Mouse (Mus musculus) forebrain, embryonic 11.5 days (tissue): Measurements from ENCODE around the gene Prr19. TPM values are rescaled to one million over a fixed set of nuclear protein-coding genes. Genes with fewer than 3 reads are reported as not detected.

Source experiments
- ATAC-seq: fragments of 200-750 bp; cut with Nextera tagmentation; replicated peaks from 2 replicates; pipeline ENCODE4 v1.8.0; 2017; ENCODE audit warnings: moderate TSS enrichment; ENCODE audit not compliant: low FRiP score
- DNase-seq: peaks from one replicate; pipeline ENCODE4 v3.0.0-alpha.2; 2017; ENCODE audit warnings: low spot score
- H3K27ac ChIP-seq: fragments of 300-500 bp; sonication (generic); 2 replicates; pipeline ENCODE4 v1.5.1; 2014; ENCODE audit warnings: low read depth, low read length
- H3K27me3 ChIP-seq: fragments of 300-500 bp; sonication (generic); 2 replicates; pipeline ENCODE4 v1.6.1; 2014; ENCODE audit warnings: mild to moderate bottlenecking, low read length, mixed read lengths; ENCODE audit not compliant: control insufficient read depth, insufficient read depth
- H3K36me3 ChIP-seq: fragments of 300-500 bp; sonication (generic); 2 replicates; pipeline ENCODE4 v1.6.1; 2014; ENCODE audit warnings: mild to moderate bottlenecking, low read length, moderate library complexity, mixed read lengths; ENCODE audit not compliant: control insufficient read depth, insufficient read depth
- H3K4me1 ChIP-seq: fragments of 300-500 bp; sonication (generic); replicated peaks from 2 replicates; pipeline ENCODE4 v1.6.1; 2014; ENCODE audit warnings: low read length, mixed read lengths; ENCODE audit not compliant: control insufficient read depth, insufficient read depth
- H3K4me2 ChIP-seq: fragments of 300-500 bp; sonication (generic); 2 replicates; pipeline ENCODE4 v1.6.1; 2014; ENCODE audit warnings: low read depth, mild to moderate bottlenecking, low read length, moderate library complexity, mixed read lengths; ENCODE audit not compliant: severe bottlenecking
- H3K4me3 ChIP-seq: fragments of 300-500 bp; sonication (generic); 2 replicates; pipeline ENCODE4 v1.5.1; 2014; ENCODE audit warnings: low read depth, low read length
- H3K9ac ChIP-seq: fragments of 300-500 bp; sonication (generic); 2 replicates; pipeline ENCODE4 v1.6.1; 2014; ENCODE audit warnings: low read length
- H3K9me3 ChIP-seq: fragments of 300-500 bp; sonication (generic); 2 replicates; pipeline ENCODE4 v1.6.1; 2016; ENCODE audit warnings: low read length, mixed read lengths; ENCODE audit not compliant: control insufficient read depth
- WGBS: fragments of 180-500 bp; shearing (Covaris S2); extraction: QIAGEN DNeasy Blood & Tissue Kit; methylation state at CpG from one replicate; pipeline ENCODE4 v1.1.7; 2014; 5-methylcytosine and 5-hydroxymethylcytosine counted together
- polyA plus RNA-seq: library from polyadenylated mRNA; unstranded; fragments of >200 nt; fragmentation: Nextera tagmentation; extraction: Ambion mirVana; gene quantifications from 2 replicates; pipeline ENCODE4 v1.2.1, GENCODE M21; 2014

Prr19 gene
- polyA plus RNA-seq, 1 experiment from 2014 or later, result 1.1 TPM

DNA sequence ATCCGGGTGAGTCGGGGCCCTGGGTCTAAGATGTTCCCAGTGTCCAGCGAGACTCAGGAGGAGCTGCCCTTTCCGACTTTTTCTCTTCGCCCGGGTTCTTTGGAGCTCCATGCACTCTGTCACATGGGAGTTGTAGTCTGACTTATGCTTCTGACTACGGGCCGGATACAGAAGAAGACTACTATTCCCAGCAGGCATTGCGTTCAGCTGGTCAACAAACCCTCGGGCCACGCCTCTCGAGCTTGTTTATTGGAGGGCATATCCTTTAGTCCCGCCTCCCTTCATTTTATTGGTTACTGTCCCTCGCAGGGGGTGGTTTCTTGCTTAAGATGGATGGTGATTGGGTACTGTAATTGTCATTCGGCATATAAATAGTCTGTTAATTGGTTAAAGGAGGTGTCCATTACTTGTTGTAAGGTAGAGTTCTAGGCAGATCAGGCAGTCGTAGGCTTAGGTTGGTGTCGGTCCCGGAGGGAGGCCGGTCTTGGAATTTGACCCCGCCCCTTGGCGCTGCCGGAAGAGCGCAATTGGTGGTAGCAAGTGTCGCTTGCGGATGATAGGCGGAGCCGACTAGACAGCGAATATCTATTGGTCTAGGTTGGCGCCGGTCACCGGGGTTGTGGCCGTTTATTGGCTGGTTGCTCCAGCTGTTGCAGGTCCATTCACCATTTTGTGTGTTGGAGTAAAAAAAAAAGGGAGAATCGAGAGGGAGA, 33.3 kb upstream of the Prr19 start:
- under 1% methylated on average over 33 of the region's 33 CpGs for WGBS
- H3K27me3 ChIP-seq, result no peaks in the 10 kb centered on the region
- H3K4me2 ChIP-seq, result peak overlapping the region; percentile 81
- no peaks in the 10 kb centered on the region; the same call in 1 of the 2 replicates for H3K36me3 ChIP-seq
- peak overlapping the region; percentile 77 for H3K9ac ChIP-seq
- peak overlapping the region; percentile 86 for H3K27ac ChIP-seq
- peak; percentile 99 for DNase-seq
- ATAC-seq, result peak; percentile 95
- H3K9me3 ChIP-seq, result no peaks in the 10 kb centered on the region
- H3K4me3 ChIP-seq, result peak overlapping the region; percentile 82
- H3K4me1 ChIP-seq, result peaks cover 9% of the 10 kb centered on the region; the same call in 1 of the 2 replicates

DNA sequence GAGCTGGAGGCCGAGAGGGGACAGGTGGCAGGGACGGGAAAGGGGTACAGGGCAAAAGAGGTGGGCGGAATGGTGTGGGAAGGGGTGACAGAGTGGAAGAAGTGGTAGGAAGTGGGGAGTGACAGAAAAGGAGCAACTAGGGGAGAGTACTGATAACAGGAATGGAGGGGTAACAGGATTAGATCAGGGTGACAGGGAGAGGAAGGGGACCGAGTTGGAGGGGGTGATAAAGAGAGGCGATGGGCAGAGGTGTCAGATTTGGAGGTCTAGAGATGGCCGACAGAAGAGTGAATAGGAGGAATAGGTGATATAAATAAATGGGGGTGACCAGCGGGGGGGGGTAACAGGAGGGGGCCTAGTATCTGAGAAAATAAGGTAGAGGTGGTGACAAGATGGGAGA, 32.6 kb upstream of the Prr19 start:
- no peaks in the 10 kb centered on the region for H3K9me3 ChIP-seq
- peak; percentile 7; the same call in 1 of the 2 replicates for ATAC-seq
- 5% methylated on average over 7 of the region's 7 CpGs for WGBS
- peak overlapping the region; percentile 51 for H3K27ac ChIP-seq
- no peak for DNase-seq
- H3K4me3 ChIP-seq, result peak overlapping the region; percentile 82
- H3K4me1 ChIP-seq, result peaks cover 9% of the 10 kb centered on the region; the same call in 1 of the 2 replicates
- no peaks in the 10 kb centered on the region; the same call in 1 of the 2 replicates for H3K36me3 ChIP-seq
- H3K4me2 ChIP-seq, result peak overlapping the region; percentile 81
- H3K9ac ChIP-seq, result peak overlapping the region; percentile 77
- H3K27me3 ChIP-seq, result no peaks in the 10 kb centered on the region

- Histone ChIP-seq H3K4me3 (peak overlapping the region; percentile 82), H3K9ac (peak overlapping the region; percentile 77), H3K27me3 (no peaks in the 10 kb centered on the region), H3K4me2 (peak overlapping the region; percentile 81), H3K36me3 (no peaks in the 10 kb centered on the region; the same call in 1 of the 2 replicates), H3K9me3 (no peaks in the 10 kb centered on the region), H3K4me1 (peaks cover 9% of the 10 kb centered on the region; the same call in 1 of the 2 replicates), H3K27ac (no peak overlapping the region)
- no peak for ATAC-seq
- WGBS, result 43% methylated on average over 4 of the region's 4 CpGs
- peak; percentile 51 for DNase-seq
Observed at GRCm38 (mm10) chr7:25269029-25269428, 32.2 kb upstream of the Prr19 start.

- ATAC-seq (no peak), DNase-seq (peak; percentile 40)
- Histone ChIP-seq H3K4me2 (no peak overlapping the region; the same call in 1 of the 2 replicates), H3K4me3 (no peak overlapping the region), H3K27ac (no peak overlapping the region), H3K9me3 (no peaks in the 10 kb centered on the region), H3K27me3 (no peaks in the 10 kb centered on the region), H3K9ac (0 out of 2 replicates have a peak overlapping the region, but pooled peaks have one; percentile 7), H3K4me1 (peaks cover 9% of the 10 kb centered on the region; the same call in 1 of the 2 replicates), H3K36me3 (no peaks in the 10 kb centered on the region; the same call in 1 of the 2 replicates)
- WGBS, result 85% methylated on average over 8 of the region's 8 CpGs
Observed at GRCm38 (mm10) chr7:25269545-25270271, 31.5 kb upstream of the Prr19 start.

DNA sequence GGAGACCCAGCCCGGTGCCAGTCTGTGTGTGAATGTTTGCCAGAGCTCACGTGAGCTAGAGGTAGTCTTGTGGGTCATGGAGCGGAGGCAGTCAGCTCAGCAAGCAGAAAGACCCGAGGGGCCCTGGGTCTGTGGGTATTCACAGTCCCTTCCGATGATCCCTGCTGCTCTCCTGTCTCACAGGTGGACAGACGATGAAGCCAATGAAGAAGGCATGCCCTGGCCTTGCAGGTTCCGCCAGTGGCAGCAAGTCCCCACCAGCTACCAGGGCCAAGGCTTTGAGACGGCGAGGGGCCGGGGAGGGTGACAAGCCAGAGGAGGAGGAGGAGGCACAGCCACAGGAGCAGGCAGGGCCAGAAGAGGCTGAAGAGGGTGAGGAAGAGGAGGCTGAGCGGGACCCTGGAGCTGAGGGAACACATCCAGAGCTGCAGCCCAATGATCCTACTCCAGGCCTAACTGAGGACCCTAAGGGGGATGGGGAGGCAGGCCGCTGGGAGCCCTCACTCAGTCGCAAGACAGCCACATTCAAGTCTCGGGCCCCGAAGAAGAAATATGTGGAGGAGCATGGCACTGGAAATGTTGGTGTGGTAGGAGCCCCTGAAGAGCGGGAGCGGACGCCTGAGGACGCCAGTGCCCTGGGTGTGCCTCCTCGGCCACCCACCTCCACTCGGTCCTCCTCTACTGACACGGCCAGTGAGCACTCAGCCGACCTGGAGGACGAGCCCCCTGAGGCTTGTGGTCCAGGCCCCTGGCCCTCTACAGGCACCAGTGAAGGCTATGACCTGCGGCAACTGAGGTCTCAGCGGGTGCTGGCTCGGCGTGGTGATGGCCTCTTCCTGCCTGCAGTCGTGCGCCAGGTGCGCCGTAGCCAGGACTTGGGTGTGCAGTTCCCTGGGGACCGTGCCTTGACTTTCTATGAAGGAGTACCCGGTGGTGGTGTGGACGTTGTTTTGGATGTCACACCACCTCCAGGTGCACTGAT, 30.3 kb upstream of the Prr19 start:
- Histone ChIP-seq H3K4me2 (no peak overlapping the region), H3K27ac (no peak overlapping the region), H3K9ac (no peak overlapping the region), H3K9me3 (no peaks in the 10 kb centered on the region), H3K4me1 (peaks cover 12% of the 10 kb centered on the region; the same call in 1 of the 2 replicates), H3K36me3 (no peaks in the 10 kb centered on the region; the same call in 1 of the 2 replicates), H3K4me3 (no peak overlapping the region), H3K27me3 (no peaks in the 10 kb centered on the region)
- 89% methylated on average over 35 of the region's 35 CpGs for WGBS
- ATAC-seq, result no peak
- DNase-seq, result peak; percentile 50

DNA sequence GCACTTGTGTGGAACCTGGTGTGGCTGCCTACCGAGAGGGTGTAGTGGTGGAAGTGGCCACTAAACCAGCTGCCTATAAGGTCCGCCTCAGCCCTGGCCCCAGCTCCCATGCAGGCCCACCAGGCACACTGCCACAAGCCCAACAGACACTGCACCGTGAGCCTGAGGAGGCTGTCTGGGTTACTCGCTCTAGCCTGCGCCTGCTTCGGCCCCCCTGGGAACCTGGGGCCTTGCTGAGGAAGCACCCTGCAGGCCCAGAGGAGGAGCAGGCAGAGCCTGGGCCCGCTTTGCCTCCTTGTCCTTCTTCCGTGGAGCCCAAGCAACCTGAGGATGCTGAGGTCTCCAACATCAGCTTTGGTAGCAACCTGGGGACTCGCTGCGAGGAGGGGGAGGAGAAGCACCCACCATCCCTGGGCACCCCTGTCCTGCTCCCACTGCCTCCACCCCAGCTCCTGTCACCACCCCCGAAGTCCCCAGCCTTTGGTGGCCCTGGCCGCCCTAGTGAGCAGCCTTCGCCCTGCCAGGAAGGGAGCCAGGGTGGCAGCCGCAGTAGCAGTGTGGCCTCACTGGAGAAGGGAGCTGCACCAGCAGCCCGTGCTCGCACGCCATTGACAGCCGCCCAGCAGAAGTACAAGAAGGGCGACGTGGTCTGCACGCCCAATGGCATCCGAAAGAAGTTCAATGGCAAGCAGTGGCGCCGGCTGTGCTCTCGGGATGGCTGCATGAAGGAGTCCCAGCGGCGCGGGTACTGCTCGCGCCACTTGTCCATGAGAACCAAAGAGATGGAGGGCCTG, 29.4 kb upstream of the Prr19 start:
- H3K4me1 ChIP-seq, result peaks cover 10% of the 10 kb centered on the region; the same call in 1 of the 2 replicates
- H3K9me3 ChIP-seq, result no peaks in the 10 kb centered on the region
- no peak overlapping the region for H3K4me3 ChIP-seq
- no peaks in the 10 kb centered on the region for H3K27me3 ChIP-seq
- H3K36me3 ChIP-seq, result no peaks in the 10 kb centered on the region; the same call in 1 of the 2 replicates
- DNase-seq (peak; percentile 51), ATAC-seq (no peak)
- H3K27ac ChIP-seq, result no peak overlapping the region
- no peak overlapping the region for H3K4me2 ChIP-seq
- H3K9ac ChIP-seq, result no peak overlapping the region
- 91% methylated on average over 30 of the region's 30 CpGs for WGBS

DNA sequence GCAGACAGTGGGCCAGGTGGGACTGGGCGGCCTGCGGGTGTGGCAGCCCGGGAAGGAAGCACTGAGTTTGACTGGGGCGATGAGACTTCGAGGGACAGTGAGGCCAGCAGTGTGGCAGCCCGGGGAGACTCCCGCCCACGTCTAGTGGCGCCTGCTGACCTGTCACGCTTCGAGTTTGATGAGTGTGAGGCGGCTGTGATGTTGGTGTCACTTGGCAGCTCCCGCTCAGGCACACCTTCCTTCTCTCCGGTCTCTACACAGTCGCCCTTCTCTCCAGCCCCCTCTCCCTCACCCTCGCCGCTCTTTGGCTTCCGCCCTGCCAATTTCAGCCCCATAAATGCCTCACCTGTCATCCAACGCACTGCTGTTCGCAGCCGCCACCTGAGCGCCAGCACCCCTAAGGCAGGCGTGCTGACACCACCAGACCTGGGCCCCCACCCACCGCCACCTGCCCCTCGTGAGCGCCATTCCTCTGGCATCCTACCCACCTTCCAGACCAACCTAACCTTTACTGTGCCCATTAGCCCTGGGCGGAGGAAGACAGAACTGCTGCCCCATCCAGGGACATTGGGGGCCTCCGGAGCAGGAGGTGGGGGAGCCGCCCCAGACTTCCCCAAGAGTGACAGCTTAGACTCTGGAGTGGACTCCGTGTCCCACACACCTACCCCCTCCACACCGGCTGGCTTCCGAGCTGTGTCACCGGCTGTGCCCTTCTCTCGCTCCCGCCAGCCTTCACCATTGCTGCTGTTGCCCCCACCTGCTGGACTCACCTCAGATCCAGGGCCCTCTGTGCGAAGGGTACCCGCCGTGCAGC, 28.6 kb upstream of the Prr19 start:
- Histone ChIP-seq H3K36me3 (no peaks in the 10 kb centered on the region; the same call in 1 of the 2 replicates), H3K9me3 (no peaks in the 10 kb centered on the region), H3K27ac (no peak overlapping the region), H3K4me3 (no peak overlapping the region), H3K9ac (no peak overlapping the region), H3K4me2 (no peak overlapping the region), H3K27me3 (no peaks in the 10 kb centered on the region), H3K4me1 (peaks cover 12% of the 10 kb centered on the region; the same call in 1 of the 2 replicates)
- WGBS, result 91% methylated on average over 37 of the region's 38 CpGs
- peak; percentile 47 for DNase-seq
- no peak for ATAC-seq
